Mouse (Mus musculus): ENCODE measurements around the gene Olfr105-ps.

Olfr105-ps gene

DNA sequence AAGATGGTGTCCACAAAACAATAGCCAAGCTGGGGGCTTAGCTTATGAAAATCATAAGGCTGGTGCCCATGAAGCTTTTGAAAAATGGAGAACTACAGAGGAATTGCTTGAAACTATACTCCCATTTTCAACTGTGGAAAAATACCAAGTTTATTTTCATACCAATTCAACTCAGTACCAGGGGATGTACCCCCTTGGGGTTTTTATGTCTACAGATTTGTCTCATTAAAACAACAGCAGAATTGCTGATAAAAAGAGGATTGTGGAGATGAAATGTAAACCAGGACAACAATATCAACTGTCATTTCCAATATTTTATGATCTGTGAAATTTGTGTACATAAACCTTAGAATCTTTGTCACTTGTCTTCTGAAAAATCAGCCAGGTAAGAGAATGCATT is at the start of gene Olfr105-ps:
Olfr105-ps (plus strand) TSS at position 301 of the 400 bp plus-strand sequence.
- no peak for DNase-seq (ENCODE audit: low read depth, low spot score)

DNA sequence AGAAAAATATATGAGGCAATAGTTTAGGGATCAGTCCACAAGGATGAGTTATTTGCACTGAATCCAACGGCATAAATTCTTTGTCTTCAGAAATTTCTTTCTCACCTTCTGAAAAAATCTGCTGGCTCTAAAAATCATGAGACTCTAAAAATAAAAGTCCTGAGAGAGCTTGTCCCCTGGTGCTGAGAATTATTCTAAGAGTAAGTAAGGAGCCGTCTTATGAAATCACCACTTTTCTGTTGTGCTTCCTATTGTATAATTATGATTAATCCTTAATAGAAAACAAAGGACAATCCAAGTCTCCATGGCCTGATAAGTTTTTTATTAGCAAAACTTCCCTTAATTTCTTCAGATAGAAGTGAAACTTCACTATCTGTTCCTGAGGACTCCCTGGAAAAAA is 39.2 kb upstream of the Olfr105-ps start, which contains the start of gene Olfr103:
Olfr103 (minus strand) TSS at position 101 of the 400 bp plus-strand sequence.
- DNase-seq (ENCODE audit: low read depth, low spot score): no peak

GRCm38 (mm10) chr17:37359282-37359681 is 19.6 kb upstream of the Olfr105-ps start, which contains the start of gene Olfr104-ps:
TSS of gene Olfr104-ps (plus strand) at chr17:37359582.
- DNase-seq (ENCODE audit: low read depth, low spot score): no peak

GRCm38 (mm10) chr17:37390093-37390492 is 11.3 kb downstream of the Olfr105-ps start, which contains the start of gene Olfr106-ps:
TSS of gene Olfr106-ps (plus strand) at chr17:37390393.
- DNase-seq (ENCODE audit: low read depth, low spot score): no peak

GRCm38 (mm10) chr17:37398926-37399325 is 20.1 kb downstream of the Olfr105-ps start, which contains the start of gene Olfr107:
TSS of gene Olfr107 (plus strand) at chr17:37399226.
- no peak for DNase-seq (ENCODE audit: low read depth, low spot score)

- DNase-seq (ENCODE audit: low read depth, low spot score): no peak
Measured at GRCm38 (mm10) chr17:37413380-37413779, 34.5 kb downstream of the Olfr105-ps start.

Measured in CD4-positive, CD25-positive, alpha-beta regulatory T cell, adult 2 months (primary cell).